Mouse (Mus musculus): ENCODE results near the gene Rnh1.

The Rnh1 gene

DNA sequence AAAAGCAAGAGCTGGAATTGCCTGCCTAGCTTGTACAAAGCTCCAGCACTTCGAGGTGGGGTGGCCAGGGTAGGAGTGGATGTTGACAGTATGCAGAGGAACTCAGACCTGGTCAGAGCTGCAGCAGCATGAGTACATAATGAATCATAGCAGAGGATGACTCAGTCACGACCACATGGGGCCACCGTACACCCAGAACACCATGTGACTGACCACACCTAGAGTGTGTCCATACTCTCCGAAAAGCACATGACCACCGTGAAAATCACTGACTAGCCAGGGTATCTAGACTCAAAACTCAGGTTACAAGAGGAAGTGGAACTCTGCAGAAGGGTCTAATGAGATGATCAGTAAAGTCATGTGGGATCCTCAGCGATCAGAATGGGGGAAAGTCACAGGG, 7.8 kb downstream of the Rnh1 start:
- no peak for DNase-seq (ENCODE audit: low spot score)

DNA sequence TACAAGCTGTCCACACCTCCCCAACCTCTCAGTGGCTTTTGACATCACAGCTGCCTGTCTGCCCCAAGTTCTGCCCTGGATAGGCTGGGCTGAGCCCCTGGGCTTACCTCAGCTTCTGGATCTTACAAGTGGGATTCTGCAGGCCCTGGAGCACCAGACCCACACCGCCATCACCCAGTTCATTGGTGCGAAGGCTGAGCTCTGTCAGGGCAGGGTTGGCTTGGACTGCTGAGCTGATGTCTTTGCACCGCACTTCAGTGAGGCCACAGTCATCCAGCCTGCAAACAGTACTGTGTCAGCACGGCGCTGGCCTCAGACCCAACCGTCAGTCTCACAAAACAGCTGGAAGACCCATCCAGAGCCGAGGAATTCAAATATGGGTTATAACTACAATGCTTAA, 8.3 kb downstream of the Rnh1 start:
- no peak for DNase-seq (ENCODE audit: low spot score)

DNA sequence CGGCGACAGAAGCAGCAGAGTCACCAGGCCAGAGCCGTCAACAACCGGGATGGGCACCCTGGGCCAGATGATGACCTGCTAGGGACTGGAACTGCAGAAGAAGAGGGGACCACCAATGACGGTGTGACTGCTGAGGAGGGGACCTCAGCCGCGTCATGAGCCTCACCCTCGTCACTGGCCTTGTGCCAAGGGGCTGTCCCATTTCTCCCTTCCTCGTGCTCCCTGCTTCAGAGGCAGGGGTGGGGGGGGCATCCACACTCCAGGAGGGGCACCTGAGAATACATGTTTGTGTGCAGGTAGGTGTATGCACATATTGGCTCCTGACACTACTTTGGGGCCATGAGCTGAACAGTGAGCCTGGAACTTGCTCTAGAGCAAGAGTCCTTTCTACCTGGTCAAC, 17.3 kb downstream of the Rnh1 start:
- DNase-seq (ENCODE audit: low spot score) = no peak

DNA sequence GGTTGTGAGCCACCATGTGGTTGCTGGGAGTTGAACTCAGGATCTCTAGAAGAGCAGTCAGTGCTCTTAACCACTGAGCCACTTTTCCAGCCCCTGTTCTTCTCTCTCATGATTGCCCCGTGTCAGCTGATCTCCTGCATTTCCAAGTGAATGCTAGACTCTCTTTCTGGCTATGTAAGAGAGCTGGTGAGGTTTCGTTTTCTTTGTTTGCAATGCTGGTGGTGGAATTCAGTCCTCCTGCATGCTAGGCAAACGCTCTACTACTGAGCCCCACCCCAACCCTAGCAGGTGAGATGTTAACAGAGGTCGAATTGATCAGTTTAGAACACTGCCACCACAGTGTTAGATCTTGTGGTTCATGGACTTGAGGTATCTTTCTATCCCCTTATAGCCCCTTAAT, 24.0 kb downstream of the Rnh1 start:
- no peak for DNase-seq (ENCODE audit: low spot score)

DNA sequence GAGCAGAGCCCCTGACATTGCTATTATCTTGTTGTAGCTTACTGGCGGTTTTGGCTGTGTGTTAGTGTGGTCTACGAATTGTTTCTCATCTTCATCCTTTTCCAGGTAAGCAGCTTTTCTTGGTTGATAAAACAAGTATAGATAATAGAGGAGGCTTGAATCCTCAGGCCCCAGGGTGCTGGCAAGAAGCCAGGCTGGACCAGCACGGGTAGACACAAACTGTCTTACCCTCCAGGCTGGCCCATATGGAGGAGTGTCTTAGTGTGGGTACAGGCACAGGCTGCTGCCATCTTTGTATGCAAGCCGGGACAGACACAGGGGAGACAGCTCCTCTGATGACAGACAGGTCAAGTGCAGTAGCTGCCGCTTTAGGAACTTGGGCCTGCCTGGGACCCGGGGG, 25.6 kb downstream of the Rnh1 start:
- no peak for DNase-seq (ENCODE audit: low spot score)

DNA sequence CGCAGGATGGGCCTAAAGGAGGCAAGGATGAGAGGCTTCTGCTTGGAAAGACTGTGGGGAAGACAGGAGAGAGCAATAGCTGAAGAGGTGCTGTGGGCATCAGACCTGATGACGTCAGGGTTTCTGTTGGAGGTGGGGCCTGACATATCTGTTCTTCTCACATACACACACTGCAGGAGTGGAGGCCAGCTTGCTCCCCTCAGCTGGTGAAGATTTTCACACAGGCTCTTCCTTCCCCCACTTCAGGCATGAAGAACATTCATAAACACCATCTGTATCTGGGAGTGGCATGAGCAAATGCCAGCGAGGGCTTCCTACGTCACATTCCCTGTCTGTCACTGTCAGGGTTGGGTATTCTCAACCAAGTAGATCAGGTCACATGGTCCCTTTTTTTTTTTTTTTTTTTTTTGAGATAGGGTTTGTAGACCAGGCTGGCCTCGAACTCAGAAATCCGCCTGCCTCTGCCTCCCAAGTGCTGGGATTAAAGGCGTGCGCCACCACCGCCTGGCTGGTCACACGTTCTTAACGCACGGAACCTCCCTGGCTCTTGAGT, 26.5 kb downstream of the Rnh1 start:
- no peak for DNase-seq (ENCODE audit: low spot score)

DNA sequence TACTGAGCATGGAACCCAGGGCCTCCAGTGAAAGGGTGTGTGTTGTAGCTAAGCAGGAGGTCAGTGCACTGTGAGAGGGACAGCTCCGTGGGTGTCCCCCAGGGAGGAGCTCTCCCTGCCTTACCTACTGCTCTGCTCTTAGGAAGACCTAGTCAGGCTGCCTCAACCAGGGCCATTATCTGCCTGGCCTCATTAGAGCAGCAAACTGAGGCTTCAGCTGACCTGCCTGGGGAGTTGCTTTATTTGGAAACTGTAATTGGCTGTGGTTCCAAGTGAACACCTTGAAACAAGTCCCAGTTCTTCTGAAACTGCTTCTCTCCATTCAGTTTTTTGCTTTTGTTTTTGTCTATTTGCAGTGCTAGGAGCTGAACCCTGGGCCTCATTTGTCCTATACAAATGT, 27.3 kb downstream of the Rnh1 start:
- no peak for DNase-seq (ENCODE audit: low spot score)

DNA sequence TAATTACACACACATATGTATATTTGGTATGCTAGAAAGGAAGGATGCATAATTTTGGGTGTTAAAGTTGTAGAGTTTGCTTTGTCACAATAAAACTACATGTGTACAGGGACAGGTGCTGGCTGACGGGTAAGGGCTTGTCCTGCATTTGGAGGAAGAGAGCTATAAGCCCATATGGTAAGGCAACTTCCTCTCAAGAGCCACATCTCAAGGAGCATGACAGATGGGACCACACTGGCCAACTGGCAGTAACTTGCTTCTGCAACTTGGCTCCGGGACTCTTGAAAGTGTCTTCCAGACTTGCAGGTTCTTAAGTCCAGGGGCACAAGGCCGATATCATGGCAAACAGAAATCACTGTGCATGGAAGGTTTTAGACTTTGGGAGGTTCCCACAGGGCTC, 28.0 kb downstream of the Rnh1 start:
- DNase-seq (ENCODE audit: low spot score) = no peak

DNA sequence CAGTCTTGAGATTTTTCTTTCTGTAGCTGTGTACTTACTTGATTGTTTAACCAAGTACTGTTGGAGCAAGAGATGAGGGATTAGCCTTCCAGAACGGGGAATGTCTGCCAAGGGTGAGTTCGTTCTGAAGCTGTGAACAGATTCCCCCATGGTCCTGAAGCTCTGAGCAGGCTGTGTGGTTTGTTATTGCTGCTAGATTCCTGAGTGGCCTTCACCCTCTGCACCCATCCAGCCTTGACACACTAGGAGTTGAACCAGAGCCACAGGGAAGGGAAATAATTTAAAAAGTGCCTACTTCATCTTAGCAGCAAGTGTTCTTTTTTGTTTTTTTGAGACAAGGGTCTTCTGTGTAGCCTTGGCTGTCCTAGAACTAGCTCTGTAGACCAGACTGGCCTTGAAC, 28.8 kb downstream of the Rnh1 start:
- peak; percentile 48 for DNase-seq (ENCODE audit: low spot score)

DNA sequence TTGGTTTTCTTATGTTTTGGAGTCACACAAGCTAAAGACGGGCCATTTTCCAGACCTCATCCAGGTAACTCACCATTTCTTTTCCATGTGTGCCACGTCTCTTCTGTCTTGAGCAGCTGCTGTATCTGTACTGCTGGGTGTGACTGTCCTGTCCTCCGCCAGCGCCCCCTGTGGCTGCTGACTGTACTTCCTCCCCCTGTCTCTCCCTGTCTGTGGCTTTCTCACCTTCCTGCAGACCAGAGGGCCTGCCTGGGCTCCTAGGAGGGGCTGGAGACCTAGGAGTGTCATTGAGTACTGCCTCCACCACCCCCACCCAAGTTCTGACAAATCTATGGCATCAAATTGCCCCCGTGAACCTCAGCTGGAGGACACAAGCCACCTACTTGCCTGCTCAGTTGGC, 29.5 kb downstream of the Rnh1 start:
- DNase-seq (ENCODE audit: low spot score) = no peak

DNA sequence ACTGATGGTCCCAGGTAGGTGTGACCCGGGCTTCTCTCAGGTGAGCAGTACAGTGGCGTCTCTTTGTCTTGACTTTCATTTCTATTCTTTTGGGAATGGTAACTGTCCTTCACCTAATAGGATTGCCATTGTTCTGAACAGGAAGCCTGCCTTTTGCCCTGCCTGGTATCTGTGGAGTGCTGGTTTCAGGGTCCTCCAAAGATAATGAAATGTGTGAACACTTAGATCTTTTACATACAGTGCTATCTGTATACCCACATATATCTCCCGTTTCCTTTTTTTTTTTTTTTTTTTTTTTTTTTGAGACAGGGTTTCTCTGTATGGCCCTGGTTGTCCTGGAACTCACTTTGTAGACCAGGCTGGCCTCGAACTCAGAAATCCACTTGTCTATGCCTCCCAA, 31.3 kb downstream of the Rnh1 start:
- DNase-seq (ENCODE audit: low spot score) = no peak

DNA sequence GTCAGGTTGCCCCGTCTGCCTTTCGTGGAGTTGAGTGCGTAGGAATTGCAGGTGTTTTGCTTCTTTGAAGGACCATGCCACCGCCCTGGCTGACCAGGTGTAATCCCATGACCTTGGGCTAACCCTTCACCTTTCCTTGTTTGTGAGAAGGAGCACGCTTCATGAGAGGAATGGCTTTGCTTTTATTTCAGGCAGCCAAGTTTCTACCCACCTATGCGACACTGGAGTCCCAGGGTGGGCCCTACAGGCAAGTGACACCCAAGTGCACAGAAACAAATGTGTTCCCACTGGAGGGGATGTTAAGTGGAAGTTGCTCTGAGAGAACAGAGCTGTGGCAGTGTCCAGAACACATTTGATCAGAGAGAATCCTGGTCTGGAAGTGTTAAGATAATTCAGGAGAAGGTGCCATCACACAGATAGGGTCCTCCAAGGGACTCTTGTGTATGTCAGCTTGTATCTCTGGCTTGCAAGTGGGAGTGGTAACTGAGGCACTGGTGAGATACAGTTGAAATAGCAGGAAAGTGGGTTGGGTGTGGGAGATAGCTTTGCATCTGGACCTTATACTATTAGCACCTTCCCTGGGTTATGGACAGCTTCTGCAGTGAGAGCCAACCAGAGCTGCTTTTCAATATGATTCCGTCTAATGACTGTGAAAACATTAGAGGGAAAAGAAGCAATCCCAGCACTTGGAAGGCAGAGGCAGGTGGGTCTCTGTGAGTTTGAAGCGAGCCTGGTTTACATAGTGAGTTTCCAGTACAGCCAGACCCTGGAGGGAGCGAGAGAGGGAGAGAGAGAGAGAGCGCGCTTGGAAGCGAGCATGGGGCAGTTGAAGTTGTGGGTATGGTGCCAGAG, 40.5 kb downstream of the Rnh1 start:
- no peak for DNase-seq (ENCODE audit: low spot score)

DNA sequence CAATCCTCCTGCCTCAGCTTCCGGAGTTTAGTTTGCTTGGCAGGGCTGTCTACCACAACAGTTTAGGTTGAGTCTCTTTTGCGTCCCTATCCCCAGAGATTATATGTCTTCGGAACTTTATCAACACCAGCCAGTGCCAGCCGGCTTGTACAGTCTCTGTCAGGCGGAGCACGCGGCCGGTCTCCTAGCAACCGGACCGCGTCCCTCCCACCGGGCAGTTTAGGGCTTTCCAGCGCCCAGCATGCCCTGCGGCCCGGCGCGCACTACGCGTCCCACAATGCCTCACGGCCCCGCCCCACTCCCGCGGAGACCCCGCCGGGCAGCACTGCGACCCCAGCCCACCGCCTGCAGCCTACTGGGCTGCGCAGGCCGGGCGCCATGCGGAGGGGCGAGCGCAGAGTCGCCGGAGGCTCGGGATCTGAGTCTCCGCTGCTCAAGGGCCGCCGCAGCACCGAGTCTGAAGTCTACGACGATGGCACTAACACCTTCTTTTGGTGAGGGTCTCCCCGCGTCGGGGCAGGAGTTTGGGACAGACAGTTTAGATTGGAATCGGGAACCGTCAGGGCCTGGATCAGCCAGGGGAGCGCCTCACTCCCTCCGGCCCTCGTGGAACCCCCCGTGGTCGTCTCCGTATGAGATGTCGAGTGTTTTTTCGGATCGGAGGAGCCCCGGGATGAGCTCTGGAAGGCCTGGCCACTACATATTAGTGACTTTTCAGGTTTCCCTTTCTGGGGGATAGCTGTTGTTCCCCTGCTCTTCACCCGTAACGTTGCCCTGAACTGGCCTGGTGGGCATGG, 41.4 kb downstream of the Rnh1 start:
- peak; percentile 86 for DNase-seq (ENCODE audit: low spot score)

DNA sequence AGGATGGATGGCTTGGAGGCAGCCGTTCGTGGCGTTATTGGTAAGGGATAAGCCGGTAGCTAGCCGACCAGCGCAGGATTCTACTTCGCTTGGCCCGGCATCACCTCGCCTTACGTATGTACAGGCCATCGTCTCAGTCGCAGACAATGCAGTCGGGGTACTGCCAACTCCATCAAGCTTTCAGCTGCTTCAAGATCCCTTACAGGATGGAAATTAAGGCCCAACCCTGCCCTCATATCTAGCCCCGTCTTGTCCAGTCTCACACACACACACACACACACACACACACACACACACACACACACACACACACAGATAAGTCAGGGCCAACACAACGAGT, 49.2 kb downstream of the Rnh1 start:
- no peak for DNase-seq (ENCODE audit: low spot score)

DNA sequence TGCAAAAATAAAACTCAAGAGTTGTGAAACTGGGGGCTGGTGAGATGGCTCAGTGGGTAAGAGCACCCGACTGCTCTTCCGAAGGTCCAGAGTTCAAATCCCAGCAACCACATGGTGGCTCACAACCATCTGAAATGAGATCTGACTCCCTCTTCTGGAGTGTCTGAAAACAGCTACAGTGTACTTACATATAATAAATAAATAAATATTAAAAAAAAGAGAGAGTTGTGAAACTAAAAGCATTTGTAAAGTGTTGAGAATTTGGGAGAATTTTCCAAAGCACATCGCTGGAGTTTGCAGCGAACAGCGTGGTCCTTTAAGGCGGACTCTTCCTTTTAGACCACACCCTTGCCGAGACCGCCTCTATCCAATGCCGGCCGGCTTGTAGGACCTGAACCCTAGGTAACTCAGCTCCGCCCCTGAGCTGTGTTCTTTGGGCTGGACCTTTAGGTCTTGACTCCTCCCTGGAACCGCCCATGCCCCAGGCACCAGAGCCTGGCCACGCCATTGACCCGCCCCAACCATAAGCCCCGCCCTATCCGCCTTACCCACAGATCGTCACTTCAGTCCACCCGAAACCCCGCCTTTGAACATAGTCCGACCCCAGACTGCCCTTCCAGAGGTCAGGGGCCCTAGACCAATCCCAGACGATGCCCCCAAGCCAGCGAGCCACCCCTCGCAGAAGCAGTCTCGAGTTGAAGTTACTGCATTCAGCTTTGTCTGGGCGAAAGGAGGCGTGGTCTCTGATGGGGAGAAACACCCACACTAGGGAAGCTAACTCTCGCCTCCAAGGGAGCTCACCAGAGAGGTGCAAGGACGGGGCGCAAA, 49.8 kb downstream of the Rnh1 start:
- peak; percentile 94 for DNase-seq (ENCODE audit: low spot score)

DNA sequence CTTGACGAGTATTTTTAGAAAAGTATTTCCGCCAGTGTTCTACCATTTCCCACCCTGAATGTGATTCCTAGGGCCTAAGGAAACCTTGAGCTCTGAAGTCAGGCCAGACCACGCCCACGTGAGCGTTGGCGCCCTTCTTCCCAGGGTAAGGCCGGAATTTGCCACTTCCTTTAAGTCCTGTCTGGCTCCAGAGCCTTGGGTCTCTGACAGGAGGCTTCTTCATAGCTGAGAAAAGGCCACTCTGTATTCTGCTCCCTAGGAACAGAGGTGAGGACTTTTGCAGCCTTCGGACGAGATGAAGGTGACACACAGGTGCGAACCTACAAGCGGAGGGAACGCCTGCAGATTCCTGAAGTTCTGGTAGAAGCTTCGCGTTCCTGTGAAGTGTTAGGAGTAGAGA, 50.4 kb downstream of the Rnh1 start, which contains the start of gene Ptdss2:
Gene Ptdss2 (plus strand): TSS at position 138 of the 400 bp plus-strand sequence.
- no peak for DNase-seq (ENCODE audit: low spot score)

DNA sequence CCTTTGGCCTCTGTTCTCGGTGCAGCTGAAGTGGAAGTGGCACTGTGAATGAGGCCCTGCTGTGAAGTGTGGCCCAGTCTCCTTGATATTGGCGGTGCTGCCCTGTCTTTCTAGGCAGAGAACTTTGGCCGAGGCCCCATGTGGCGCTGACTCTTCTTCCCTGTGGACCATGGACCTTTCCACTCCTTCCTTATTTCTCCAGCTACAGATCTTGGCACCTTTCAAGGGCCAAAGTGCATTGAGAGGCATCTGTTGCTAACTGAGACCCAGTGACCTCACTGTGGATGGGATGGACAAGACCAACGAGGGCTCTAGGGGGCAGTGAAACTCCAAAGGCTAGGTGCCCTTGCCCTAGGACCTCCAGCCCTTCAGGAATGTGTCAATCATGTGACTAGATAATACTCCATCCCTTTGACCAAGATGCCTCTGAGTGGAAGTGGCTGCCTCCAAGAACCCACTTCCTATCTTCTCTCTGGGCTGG, 51.6 kb downstream of the Rnh1 start:
- no peak for DNase-seq (ENCODE audit: low spot score)

DNA sequence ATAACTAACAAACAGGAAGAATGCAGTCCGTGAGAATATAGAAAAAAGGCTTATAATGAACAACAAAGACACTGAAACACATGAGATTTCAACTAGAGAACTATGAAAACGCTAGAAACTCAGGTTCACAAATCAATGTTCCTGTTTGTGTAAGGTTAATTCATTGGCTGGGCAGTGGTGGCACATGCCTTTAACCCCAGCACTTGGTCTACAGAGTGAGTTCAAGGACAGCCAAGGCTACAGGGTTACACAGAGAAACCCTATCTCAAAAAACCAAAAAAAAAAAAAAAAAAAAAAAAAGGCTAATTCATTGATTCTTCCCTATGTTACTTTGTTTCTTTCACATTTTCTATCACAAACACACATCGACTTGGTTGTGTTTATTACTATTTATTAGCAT, 52.1 kb downstream of the Rnh1 start:
- DNase-seq (ENCODE audit: low spot score) = no peak

DNA sequence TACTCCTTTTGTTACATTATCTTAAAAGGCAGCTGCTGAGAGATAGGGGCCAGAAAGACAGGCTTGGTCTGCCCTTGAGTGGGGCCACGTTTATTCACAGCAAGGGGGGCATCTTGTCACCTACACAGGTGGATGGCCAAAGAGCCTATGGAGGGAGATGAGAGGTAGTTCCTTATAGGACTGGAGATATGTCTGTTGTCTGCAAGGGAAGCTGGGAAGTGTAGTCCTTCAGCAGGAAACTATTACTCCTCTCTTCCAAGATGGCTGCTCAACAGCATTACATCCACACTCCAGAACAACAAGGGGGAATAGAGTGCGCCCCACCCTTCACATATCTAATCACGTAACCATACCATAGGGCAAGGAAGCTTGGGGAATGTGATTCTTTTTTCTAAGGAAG, 53.2 kb downstream of the Rnh1 start:
- no peak for DNase-seq (ENCODE audit: low spot score)

DNA sequence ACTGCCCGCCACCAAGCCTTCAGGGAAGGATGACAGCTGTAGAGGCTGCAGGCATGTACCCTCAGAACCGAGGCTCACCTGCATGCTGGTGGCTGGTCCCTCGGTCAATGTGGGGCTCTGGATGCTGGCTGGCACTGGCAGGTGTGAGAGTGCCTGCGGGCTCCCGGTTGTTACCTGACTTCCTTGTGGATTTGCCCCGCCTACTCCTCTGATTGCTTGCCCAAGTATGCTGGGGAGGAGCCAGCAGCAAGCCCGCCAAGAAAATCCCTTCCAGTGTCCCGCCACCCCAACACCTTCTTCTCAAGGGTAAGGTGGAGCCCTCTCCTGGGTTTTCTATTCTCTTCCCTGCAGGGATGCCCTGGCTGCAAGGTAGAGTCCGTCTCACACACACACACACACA, 55.0 kb downstream of the Rnh1 start, which contains the start of gene Ano9:
Gene Ano9 (minus strand): TSS at position 171 of the 400 bp plus-strand sequence.
- no peak for DNase-seq (ENCODE audit: low spot score)

DNA sequence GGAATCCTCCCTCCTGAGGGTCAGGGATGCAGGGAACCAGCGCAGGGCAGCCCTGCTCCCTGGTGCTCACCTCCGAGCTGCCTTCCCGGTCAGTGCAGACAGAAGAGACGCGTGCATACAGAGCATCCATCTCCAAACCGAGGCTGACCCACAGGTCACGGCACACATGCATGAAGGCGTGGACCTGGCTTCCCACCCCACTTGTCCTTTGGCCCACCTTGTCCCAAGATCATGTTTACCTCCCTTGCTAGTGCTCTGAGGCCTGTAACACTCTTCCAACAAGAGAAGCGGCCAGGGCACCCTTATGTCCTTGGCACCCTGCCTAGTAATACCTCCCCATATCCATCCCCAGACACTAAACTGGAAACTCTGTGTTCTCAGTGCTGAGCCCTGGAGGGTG, 56.8 kb downstream of the Rnh1 start:
- no peak for DNase-seq (ENCODE audit: low spot score)

All from ovary, adult 18-20 months (tissue).